In genomic region chr7:96761151-96761550, GRCm38 (mm10) we compare ENCODE assay signal across 15 mouse cellular contexts.
DNase-seq lines count a peak whose midpoint lies in the region; ATAC-seq and TF ChIP-seq lines count a peak whose summit lies in the region.
"Had no signal": no experiment of that assay in that cellular context is flagged by ENCODE, and none has a peak within 500 bp of the region (broad histone marks: within the 10 kb centered on the region; RNA-seq: fewer than 3 reads in every experiment).

No protein-coding gene starts in this region.

- no peak for TF ChIP-seq CTCF in lung, embryonic 14.5 days (IDR thresholded peaks at IDR 0.05; ENCODE audit: low read depth)

- H3K4me2 ChIP-seq in lung, embryonic 14.5 days = no peak overlapping the region
- no peak overlapping the region for H3K4me2 ChIP-seq in forebrain, embryonic 14.5 days (ENCODE audit: low read length)
- H3K4me2 ChIP-seq in midbrain, embryonic 16.5 days (ENCODE audit: low read length) = no peak overlapping the region
- H3K4me2 ChIP-seq: liver, embryonic 12.5 days had no signal

- H3K4me1 ChIP-seq in lung, embryonic 14.5 days (ENCODE audit: insufficient read depth) = peaks cover 15% of the 10 kb centered on the region; the same call in 1 of the 2 replicates
- H3K4me1 ChIP-seq in forebrain, embryonic 14.5 days (ENCODE audit: control insufficient read depth, insufficient read depth, low read length) = peaks cover 39% of the 10 kb centered on the region
- peaks cover 4% of the 10 kb centered on the region for H3K4me1 ChIP-seq in midbrain, embryonic 16.5 days (ENCODE audit: control insufficient read depth, insufficient read depth, low read length)
- H3K4me1 ChIP-seq: liver, embryonic 12.5 days had no signal

- H3K36me3 ChIP-seq in lung, embryonic 14.5 days (ENCODE audit: insufficient read depth) = no peaks in the 10 kb centered on the region
- H3K36me3 ChIP-seq in forebrain, embryonic 14.5 days (ENCODE audit: control insufficient read depth, insufficient read depth, low read length) = no peaks in the 10 kb centered on the region; the same call in 1 of the 2 replicates
- H3K36me3 ChIP-seq in midbrain, embryonic 16.5 days (ENCODE audit: control insufficient read depth, insufficient read depth, low read length) = no peaks in the 10 kb centered on the region
- H3K36me3 ChIP-seq: liver, embryonic 12.5 days had no signal

- H3K9ac ChIP-seq in lung, embryonic 14.5 days = no peak overlapping the region
- no peak overlapping the region for H3K9ac ChIP-seq in forebrain, embryonic 14.5 days (ENCODE audit: low read length)
- H3K9ac ChIP-seq in midbrain, embryonic 16.5 days (ENCODE audit: low read depth, low read length) = no peak overlapping the region
- H3K9ac ChIP-seq: liver, embryonic 12.5 days had no signal

- 60% methylated on average over 5 of the region's 5 CpGs for WGBS in lung, embryonic 14.5 days
- WGBS in forebrain, embryonic 14.5 days = 19% methylated on average over 5 of the region's 5 CpGs
- WGBS in midbrain, embryonic 16.5 days = 31% methylated on average over 5 of the region's 5 CpGs

- no peaks in the 10 kb centered on the region for H3K27me3 ChIP-seq in lung, embryonic 14.5 days (ENCODE audit: insufficient read depth, low read length)
- H3K27me3 ChIP-seq in forebrain, embryonic 14.5 days (replicated peaks; ENCODE audit: control insufficient read depth, insufficient read depth, low read length) = no peaks in the 10 kb centered on the region
- no peaks in the 10 kb centered on the region for H3K27me3 ChIP-seq in midbrain, embryonic 16.5 days (ENCODE audit: control insufficient read depth, insufficient read depth, low read depth, low read length)
- H3K27me3 ChIP-seq: liver, embryonic 12.5 days had no signal

- DNase-seq in lung, embryonic 14.5 days = peak; percentile 69
- DNase-seq in lung, postnatal 4 days = no peak
- peak; percentile 34 for DNase-seq in MN1 (ENCODE audit: low spot score)
- DNase-seq in forebrain, embryonic 14.5 days (ENCODE audit: low spot score) = peak; percentile 91
- DNase-seq in layer of hippocampus, adult 18-20 months (ENCODE audit: low spot score in 2 of 2) = no peak
- no peak for DNase-seq in left cerebral cortex, postnatal 14 days (ENCODE audit: low spot score in 2 of 2)
- DNase-seq: adrenal gland, postnatal 14 days; heart, adult 11 months; kidney, adult 2 months; kidney, postnatal 4 days; thymus, adult 2 months had no signal

- intact Hi-C loops in left cerebral cortex, postnatal 14 days (cut with DNase I) = no loop called here

- H3K4me3 ChIP-seq in lung, embryonic 14.5 days (ENCODE audit: low read depth, low read length) = no peak overlapping the region
- no peak overlapping the region for H3K4me3 ChIP-seq in forebrain, embryonic 14.5 days (ENCODE audit: low read depth, low read length)
- H3K4me3 ChIP-seq in midbrain, embryonic 16.5 days (ENCODE audit: low read depth, low read length) = no peak overlapping the region
- H3K4me3 ChIP-seq: erythroblast, embryonic 14.5 days; liver, embryonic 12.5 days; myocyte had no signal

- no peak overlapping the region for H3K27ac ChIP-seq in lung, embryonic 14.5 days (ENCODE audit: low read depth)
- H3K27ac ChIP-seq in forebrain, embryonic 14.5 days (ENCODE audit: low read depth, low read length) = peak overlapping the region; percentile 78
- no peak overlapping the region for H3K27ac ChIP-seq in midbrain, embryonic 16.5 days (ENCODE audit: low read length)
- H3K27ac ChIP-seq: liver, embryonic 12.5 days had no signal

- ATAC-seq in lung, embryonic 14.5 days (ENCODE audit: insufficient read depth) = peak; percentile 39; the same call in 1 of the 2 replicates
- ATAC-seq in forebrain, embryonic 14.5 days = peak; percentile 65
- peak; percentile 36; the same call in 1 of the 2 replicates for ATAC-seq in midbrain, embryonic 16.5 days
- ATAC-seq: liver, embryonic 12.5 days had no signal

- H3K9me3 ChIP-seq in lung, embryonic 14.5 days (ENCODE audit: low read depth, low read length) = no peaks in the 10 kb centered on the region
- H3K9me3 ChIP-seq in forebrain, embryonic 14.5 days (replicated peaks; ENCODE audit: control insufficient read depth, low read length) = no peaks in the 10 kb centered on the region
- H3K9me3 ChIP-seq in midbrain, embryonic 16.5 days (replicated peaks; ENCODE audit: control insufficient read depth, low read length, poor library complexity, severe bottlenecking) = no peaks in the 10 kb centered on the region
- H3K9me3 ChIP-seq: liver, embryonic 12.5 days had no signal

Comparison
In these comparisons a context has a peak if more than half of its experiments do, and no peak if none do; other contexts are left out.
1. DNase-seq: peak in lung, embryonic 14.5 days (single experiment), MN1 (single experiment) and forebrain, embryonic 14.5 days (single experiment); none in lung, postnatal 4 days (0 of 2), layer of hippocampus, adult 18-20 months (0 of 2) and left cerebral cortex, postnatal 14 days (0 of 2).
2. Peak in every context shown above with its lines, with median percentiles within 50 percentile points of each other: ATAC-seq.